Mouse (Mus musculus) megakaryocyte, adult 5-6 weeks (primary cell): ENCODE measurements around the gene Cd82. TPM values are rescaled to one million over a fixed set of nuclear protein-coding genes. Genes with fewer than 3 reads are reported as not detected.

Experiments
- total RNA-seq, 2 experiments: library from RNA; stranded (forward) in 1 of 2; stranded (reverse) in 1 of 2; fragments of 153-499, 151-499 nt in 1 of 2; fragments of 221-1000, 200-1000 nt in 1 of 2; gene quantifications; 2 replicates each; pipeline versions ENCODE4 v1.2.3 to v1.2.4; 2015 to 2017

The Cd82 gene
- total RNA-seq, 2 experiments from 2014 or later: 30.1 to 43.1 TPM

Other genes starting within 250 kb of the Cd82 start
- 0.20 TPM in 1 of 2 replicates, not detected in the other for gene Tspan18, start 128.6 kb downstream of the Cd82 start, total RNA-seq (2015)
- 0.12 TPM in 1 of 2 replicates, not detected in the other for gene Tspan18, start 128.6 kb downstream of the Cd82 start, total RNA-seq (2017)
- not detected in 2 replicates for gene Gm10803, start 97.4 kb upstream of the Cd82 start, total RNA-seq (2015)
- not detected in 2 replicates for gene Gm10803, start 97.4 kb upstream of the Cd82 start, total RNA-seq (2017)
- gene Alx4, start 179.2 kb upstream of the Cd82 start, total RNA-seq (2015): not detected in 2 replicates
- gene Alx4, start 179.2 kb upstream of the Cd82 start, total RNA-seq (2017): not detected in 2 replicates